Mouse (Mus musculus) ovary, adult 18-20 months (tissue): Measurements from ENCODE around the gene Aff3.

Source experiments
- DNase-seq: peaks from one replicate; pipeline ENCODE4 v3.0.0; 2022; ENCODE audit warnings: low spot score, mixed read lengths

Aff3 gene

GRCm38 (mm10) chr1:38496886-38497528 lies 167.7 kb downstream of the Aff3 start:
- DNase-seq, result no peak

- DNase-seq, result no peak
Measured at GRCm38 (mm10) chr1:38495284-38495683, 169.5 kb downstream of the Aff3 start.

DNA sequence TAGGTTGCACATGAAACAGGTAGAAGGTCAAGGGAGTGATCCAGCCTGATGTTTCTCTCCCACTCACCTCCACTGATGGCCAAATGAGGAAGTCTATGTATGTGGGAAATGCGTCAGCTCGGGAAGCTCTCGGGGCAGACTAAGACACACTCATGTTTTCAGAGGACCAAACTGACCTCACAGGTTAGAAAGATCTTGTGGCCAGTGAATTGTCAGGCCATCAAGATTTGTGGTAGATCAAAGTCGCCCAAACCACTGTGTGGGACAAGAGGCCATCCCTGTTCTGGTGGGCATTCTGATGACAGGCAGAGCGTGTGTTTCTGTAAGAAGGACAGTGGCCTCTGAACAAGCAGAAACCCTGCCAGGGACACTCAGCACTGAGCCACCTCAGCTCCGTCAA lies 175.0 kb downstream of the Aff3 start:
- DNase-seq, result no peak

DNA sequence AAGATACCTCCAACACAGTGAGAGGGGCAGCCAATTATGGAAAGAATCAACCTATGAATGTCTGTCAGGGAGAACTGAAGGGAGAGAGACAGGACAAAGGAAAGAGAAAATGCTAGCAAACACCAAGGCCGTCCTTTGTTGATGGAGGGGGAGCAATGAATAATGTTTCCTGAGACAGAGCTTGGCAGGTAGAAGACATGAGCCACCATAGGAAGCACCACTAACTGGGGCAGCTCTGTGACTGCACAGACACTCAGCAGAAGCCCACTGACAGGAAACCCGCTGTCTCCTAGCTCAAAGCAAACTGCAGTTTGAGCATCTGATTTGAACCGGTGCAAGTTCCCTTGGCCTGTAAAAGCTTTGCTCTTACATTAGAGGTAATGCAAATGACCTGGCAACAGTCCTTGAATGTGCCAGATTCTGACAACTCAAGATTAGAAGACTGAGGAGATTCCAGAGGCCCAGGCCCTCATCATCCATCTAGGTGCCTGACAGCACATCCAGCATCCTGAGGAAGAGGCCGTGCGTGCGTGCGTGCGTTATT lies 176.0 kb downstream of the Aff3 start:
- no peak for DNase-seq

GRCm38 (mm10) chr1:38487884-38488283 lies 176.9 kb downstream of the Aff3 start:
- DNase-seq, result no peak

DNA sequence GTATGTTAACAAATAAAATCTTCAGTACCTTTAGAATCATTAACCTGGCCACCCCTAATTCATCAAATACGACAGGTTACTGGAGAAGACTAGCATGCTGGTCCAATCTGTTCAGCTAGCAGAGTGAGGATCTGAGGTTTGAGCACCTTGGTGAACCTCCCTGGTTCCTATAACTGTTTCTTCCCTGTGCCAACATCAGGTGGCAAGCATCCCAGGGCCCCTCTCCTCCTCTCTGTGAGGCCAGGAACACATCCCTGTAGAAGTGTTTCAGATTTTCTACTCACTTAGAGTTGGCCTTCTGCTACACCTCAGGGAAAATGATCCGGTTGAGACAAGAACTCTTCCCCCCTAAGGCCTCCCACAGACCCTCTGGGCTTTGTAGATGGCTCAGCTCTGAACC lies 181.6 kb downstream of the Aff3 start:
- DNase-seq, result no peak

- no peak for DNase-seq
Measured at GRCm38 (mm10) chr1:38478246-38478743, 186.5 kb downstream of the Aff3 start.

- DNase-seq, result no peak
Measured at GRCm38 (mm10) chr1:38470817-38471216, 193.9 kb downstream of the Aff3 start.

DNA sequence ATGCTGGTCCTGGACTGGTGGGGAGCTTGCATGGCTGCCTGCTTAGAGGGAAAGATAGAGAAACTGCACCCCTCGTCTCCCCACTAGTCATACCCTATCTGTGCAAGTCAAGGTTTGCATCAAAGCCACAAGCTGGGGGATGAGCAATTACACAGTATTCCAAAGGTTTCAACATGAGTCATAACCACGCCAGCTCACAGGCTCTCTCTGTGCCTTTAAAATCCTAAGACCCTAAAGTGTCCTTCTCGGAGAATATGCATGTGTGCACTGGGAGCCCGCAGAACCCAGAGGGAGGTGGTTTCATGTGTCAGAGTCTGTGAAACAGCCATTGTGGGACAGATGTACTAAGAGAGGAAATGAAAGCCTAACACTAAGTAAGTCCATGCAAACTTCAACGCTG lies 194.6 kb downstream of the Aff3 start:
- DNase-seq, result no peak

DNA sequence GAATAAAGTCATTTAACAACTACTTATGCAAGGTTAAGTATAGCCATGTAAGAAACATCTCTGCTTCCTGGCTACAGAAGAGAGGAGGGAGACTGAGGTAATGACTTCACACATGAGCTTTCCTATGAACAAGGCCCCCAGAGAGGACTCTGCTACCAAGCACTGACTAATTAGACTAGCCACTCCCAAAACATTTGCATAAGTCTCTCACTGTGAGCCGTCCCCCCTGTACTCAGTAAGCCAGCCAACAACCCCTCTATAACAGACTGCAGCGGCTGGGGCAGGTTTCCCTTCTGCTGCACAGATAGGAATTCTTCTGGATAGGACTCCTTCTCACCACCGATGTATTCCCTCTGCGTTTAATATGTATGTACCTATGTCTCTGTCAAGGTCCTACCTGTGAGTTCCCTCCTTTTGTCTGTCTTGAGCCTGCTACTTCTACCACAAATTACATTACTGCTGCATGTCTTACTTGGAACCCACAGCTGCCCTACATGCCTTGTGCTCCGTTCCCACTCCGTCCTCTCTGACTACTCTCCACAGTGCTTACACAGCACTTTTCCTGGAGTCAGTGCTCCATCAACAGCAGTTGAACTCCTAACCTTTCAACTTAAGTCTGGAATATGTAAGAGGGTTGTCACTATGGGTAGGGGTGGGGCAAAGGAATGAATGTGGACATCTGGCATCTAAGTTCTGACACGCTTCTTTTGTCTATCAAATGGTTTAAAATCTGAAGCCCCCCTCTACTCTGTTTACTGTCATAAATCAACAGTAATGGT lies 197.3 kb downstream of the Aff3 start:
- DNase-seq, result no peak

DNA sequence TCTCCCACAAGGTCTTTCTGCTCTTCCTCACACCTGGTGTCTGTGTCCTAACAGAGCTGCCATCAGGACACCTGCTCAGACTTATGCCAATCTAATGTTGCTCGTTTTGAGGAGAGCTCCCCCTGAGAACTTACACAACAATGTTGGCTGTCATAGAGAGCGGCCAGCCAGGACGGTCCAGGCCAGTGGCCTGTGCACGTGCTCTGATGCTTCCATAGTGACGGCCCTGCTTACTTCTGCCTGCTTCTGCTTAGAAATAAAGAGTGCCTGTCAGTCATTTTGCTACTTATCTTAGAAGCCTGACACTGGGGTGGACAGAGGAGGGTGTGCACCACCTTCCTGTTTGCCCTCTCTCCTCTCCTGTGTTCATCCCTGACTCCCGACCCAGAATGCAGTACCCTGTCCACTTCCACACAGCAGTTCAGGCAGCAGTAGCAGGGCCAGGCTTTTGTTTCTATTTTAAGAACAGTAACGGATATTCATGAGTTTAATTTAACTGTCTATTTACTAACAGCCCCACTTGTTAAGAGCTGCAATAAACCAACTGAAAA lies 208.0 kb downstream of the Aff3 start:
- DNase-seq, result no peak

GRCm38 (mm10) chr1:38454921-38455320 lies 209.8 kb downstream of the Aff3 start:
- no peak for DNase-seq

DNA sequence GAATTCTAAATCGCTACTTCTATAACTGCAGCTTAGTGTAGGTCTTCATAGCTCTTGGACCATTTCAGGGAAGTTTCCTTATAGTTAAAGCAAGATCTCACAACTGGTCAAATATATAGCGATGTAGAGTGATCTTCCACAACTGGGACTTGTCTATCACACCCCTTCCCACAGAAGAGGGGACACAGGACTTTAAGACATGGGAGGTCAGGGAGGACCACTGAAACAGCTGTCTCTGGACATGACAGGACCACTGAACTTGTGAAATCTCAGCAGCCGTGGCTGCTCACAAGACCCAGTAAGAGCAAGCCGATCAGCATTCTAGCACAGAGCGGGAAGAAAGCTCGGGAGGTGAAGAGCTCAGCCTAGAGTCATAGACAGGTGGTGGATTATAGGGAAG lies 213.4 kb downstream of the Aff3 start:
- no peak for DNase-seq

DNA sequence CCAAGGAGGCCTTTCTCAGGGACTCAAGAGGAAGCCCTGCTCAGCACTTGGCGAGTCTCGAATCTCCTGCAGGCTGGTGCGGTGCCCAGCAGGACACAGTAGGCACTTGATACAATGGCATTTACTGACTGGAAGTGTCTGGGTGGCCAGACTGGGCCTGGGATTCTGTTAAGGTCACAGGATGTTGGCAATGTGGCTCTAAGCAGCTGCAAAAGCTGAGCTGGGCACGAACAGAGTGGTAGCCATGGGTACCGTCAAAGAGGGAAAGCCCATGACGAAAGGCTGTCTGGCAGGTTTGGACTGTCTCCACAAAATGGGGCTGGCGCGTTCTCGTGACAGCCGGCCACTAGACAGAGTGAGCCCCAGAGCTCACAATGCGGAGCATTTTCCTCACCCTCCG lies 214.1 kb downstream of the Aff3 start:
- DNase-seq, result no peak

GRCm38 (mm10) chr1:38449816-38450478 lies 214.8 kb downstream of the Aff3 start:
- no peak for DNase-seq

GRCm38 (mm10) chr1:38448854-38449253 lies 215.9 kb downstream of the Aff3 start:
- DNase-seq, result no peak

- no peak for DNase-seq
Measured at GRCm38 (mm10) chr1:38447581-38447980, 217.2 kb downstream of the Aff3 start.

- no peak for DNase-seq
Measured at GRCm38 (mm10) chr1:38446152-38446820, 218.5 kb downstream of the Aff3 start.

- DNase-seq, result no peak
Measured at GRCm38 (mm10) chr1:38442887-38443286, 221.9 kb downstream of the Aff3 start.

DNA sequence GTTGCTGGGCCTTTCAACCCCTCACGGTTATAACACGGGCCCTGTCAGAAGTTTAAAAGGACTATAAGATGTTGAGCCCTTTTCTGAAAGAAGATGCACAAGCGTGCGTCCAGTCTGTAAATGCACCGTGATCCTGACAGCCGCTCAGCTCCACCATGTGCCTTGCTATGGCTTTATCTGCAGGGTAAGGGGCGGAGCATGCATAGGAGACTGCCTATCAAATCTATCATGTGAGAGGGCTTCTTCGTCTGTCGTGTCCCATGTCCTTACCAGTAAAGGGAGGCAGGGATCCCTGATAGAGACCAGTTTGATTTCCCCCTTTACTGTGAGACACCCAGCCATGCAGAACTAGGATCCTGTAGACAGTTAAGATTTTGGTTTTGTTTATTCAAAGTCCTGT lies 222.3 kb downstream of the Aff3 start:
- DNase-seq, result no peak

- DNase-seq, result no peak
Measured at GRCm38 (mm10) chr1:38441800-38442199, 223.0 kb downstream of the Aff3 start.

GRCm38 (mm10) chr1:38440471-38440815 lies 224.3 kb downstream of the Aff3 start:
- no peak for DNase-seq
